Mouse (Mus musculus): ENCODE measurements around the gene Rbm28. TPM values are rescaled to one million over a fixed set of nuclear protein-coding genes. Genes with fewer than 3 reads are reported as not detected.

The Rbm28 gene
- polyA plus RNA-seq, 1 experiment from 2014 or later: 47.6 TPM

- ATAC-seq (ENCODE audit: low FRiP score, low TSS enrichment) (no peak), DNase-seq (no peak)
- H3K4me1 ChIP-seq (ENCODE audit: control insufficient read depth, insufficient read depth, low read length): peaks cover 11% of the 10 kb centered on the region
- no peaks in the 10 kb centered on the region for H3K27me3 ChIP-seq (ENCODE audit: control insufficient read depth, insufficient read depth, low read length)
- no peak overlapping the region for H3K9ac ChIP-seq (replicated peaks; ENCODE audit: low read length)
- no peak overlapping the region for H3K4me2 ChIP-seq (ENCODE audit: low read length)
- WGBS: 96% methylated on average over 10 of the region's 10 CpGs
- H3K36me3 ChIP-seq (ENCODE audit: control insufficient read depth, insufficient read depth, low read length): peaks cover 44% of the 10 kb centered on the region
- H3K27ac ChIP-seq (replicated peaks; ENCODE audit: low read depth, low read length): no peak overlapping the region
- H3K9me3 ChIP-seq (ENCODE audit: control insufficient read depth, low read length): no peaks in the 10 kb centered on the region
- H3K4me3 ChIP-seq (replicated peaks; ENCODE audit: low read depth, low read length): no peak overlapping the region
Observed at GRCm38 (mm10) chr6:29206006-29206405, 41.2 kb upstream of the Rbm28 start.

DNA sequence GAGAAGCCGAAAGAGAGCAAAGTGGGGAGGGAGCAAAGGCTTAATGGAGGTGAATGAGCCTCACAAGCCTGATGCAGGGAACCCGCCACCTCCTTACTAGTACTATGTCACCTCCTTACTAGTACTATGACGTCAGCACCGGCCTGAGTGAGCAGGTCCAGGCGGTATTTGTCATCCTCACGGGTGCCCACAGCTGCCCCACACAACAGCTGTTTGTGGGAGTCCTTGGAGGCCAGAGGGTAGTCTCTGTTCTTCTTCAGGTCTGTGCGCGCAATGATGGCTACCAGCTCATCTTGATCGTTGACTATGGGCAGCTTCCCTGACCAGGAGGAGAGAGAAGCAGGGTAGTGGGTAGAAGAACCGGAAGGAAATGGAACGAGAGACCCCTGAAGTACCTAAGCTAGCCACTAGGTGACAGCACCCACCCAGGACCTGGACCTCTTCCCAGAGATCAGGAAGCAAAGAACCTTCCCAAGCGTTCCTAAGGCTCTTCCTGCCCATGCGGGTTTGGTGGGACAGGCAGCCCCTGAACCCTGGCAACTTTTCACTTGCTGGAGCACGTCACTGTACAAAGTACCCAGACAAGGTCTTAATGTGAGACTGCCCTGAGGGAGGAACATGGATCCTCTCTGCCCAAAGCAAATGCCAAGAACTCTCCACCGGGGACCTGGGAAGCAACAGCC is 40.3 kb upstream of the Rbm28 start:
- ATAC-seq (ENCODE audit: low FRiP score, low TSS enrichment) (peak; percentile 46; the same call in 1 of the 2 replicates), DNase-seq (peak; percentile 83)
- Histone ChIP-seq H3K36me3 (ENCODE audit: control insufficient read depth, insufficient read depth, low read length) (peaks cover 44% of the 10 kb centered on the region), H3K4me1 (ENCODE audit: control insufficient read depth, insufficient read depth, low read length) (0 out of 2 replicates have a peak, but pooled peaks cover 3% of the 10 kb centered on the region), H3K27ac (replicated peaks; ENCODE audit: low read depth, low read length) (no peak overlapping the region), H3K9ac (replicated peaks; ENCODE audit: low read length) (no peak overlapping the region), H3K27me3 (ENCODE audit: control insufficient read depth, insufficient read depth, low read length) (no peaks in the 10 kb centered on the region), H3K4me2 (ENCODE audit: low read length) (no peak overlapping the region), H3K4me3 (replicated peaks; ENCODE audit: low read depth, low read length) (no peak overlapping the region), H3K9me3 (ENCODE audit: control insufficient read depth, low read length) (no peaks in the 10 kb centered on the region)
- 59% methylated on average over 15 of the region's 15 CpGs for WGBS

GRCm38 (mm10) chr6:29203861-29204585 is 39.2 kb upstream of the Rbm28 start:
- no peak for DNase-seq
- 85% methylated on average over 6 of the region's 6 CpGs for WGBS
- peaks cover 44% of the 10 kb centered on the region for H3K36me3 ChIP-seq (ENCODE audit: control insufficient read depth, insufficient read depth, low read length)

DNA sequence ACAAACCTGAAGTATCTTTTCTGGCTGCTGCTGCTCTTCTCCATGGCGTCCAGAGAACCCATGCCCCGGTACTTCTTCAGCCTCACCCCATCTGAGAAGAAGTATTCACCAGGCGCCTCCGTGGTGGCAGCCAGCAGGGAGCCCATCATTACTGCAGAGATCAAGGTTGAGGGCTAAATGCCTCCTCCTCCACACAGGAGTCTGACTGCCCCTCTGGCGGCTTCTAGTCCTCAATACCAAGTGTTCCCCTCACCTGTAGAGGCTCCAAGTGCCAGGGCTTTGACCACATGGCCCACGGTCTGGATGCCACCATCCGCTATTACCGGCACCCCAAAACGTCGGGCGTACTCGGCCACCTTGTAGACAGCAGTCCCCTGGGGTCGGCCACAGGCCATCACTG is 38.3 kb upstream of the Rbm28 start:
- ATAC-seq (ENCODE audit: low FRiP score, low TSS enrichment) (no peak), DNase-seq (no peak)
- H3K9me3 ChIP-seq (ENCODE audit: control insufficient read depth, low read length): no peaks in the 10 kb centered on the region
- no peak overlapping the region for H3K4me2 ChIP-seq (ENCODE audit: low read length)
- H3K36me3 ChIP-seq (ENCODE audit: control insufficient read depth, insufficient read depth, low read length): peaks cover 44% of the 10 kb centered on the region
- no peaks in the 10 kb centered on the region for H3K27me3 ChIP-seq (ENCODE audit: control insufficient read depth, insufficient read depth, low read length)
- 89% methylated on average over 13 of the region's 13 CpGs for WGBS
- no peak overlapping the region for H3K9ac ChIP-seq (replicated peaks; ENCODE audit: low read length)
- H3K27ac ChIP-seq (replicated peaks; ENCODE audit: low read depth, low read length): no peak overlapping the region
- no peak overlapping the region for H3K4me3 ChIP-seq (replicated peaks; ENCODE audit: low read depth, low read length)
- H3K4me1 ChIP-seq (ENCODE audit: control insufficient read depth, insufficient read depth, low read length): peaks cover 7% of the 10 kb centered on the region

More at GRCm38 (mm10) chr6:29203861-29204585, 39.2 kb upstream of the Rbm28 start:
- no peak for ATAC-seq (ENCODE audit: low FRiP score, low TSS enrichment)
- Histone ChIP-seq H3K4me2 (ENCODE audit: low read length) (no peak overlapping the region), H3K27me3 (ENCODE audit: control insufficient read depth, insufficient read depth, low read length) (no peaks in the 10 kb centered on the region), H3K9me3 (ENCODE audit: control insufficient read depth, low read length) (no peaks in the 10 kb centered on the region), H3K9ac (replicated peaks; ENCODE audit: low read length) (no peak overlapping the region), H3K4me3 (replicated peaks; ENCODE audit: low read depth, low read length) (no peak overlapping the region), H3K27ac (replicated peaks; ENCODE audit: low read depth, low read length) (no peak overlapping the region), H3K4me1 (ENCODE audit: control insufficient read depth, insufficient read depth, low read length) (no peaks in the 10 kb centered on the region)

GRCm38 (mm10) chr6:29201988-29202387 is 37.2 kb upstream of the Rbm28 start:
- no peak overlapping the region for H3K4me2 ChIP-seq (ENCODE audit: low read length)
- H3K4me3 ChIP-seq (replicated peaks; ENCODE audit: low read depth, low read length): no peak overlapping the region
- peaks cover 9% of the 10 kb centered on the region for H3K4me1 ChIP-seq (ENCODE audit: control insufficient read depth, insufficient read depth, low read length)
- ATAC-seq (ENCODE audit: low FRiP score, low TSS enrichment) (no peak), DNase-seq (no peak)
- no peaks in the 10 kb centered on the region for H3K27me3 ChIP-seq (ENCODE audit: control insufficient read depth, insufficient read depth, low read length)
- H3K36me3 ChIP-seq (ENCODE audit: control insufficient read depth, insufficient read depth, low read length): peaks cover 44% of the 10 kb centered on the region
- no peaks in the 10 kb centered on the region for H3K9me3 ChIP-seq (ENCODE audit: control insufficient read depth, low read length)
- WGBS: 90% methylated on average over 8 of the region's 8 CpGs
- no peak overlapping the region for H3K9ac ChIP-seq (replicated peaks; ENCODE audit: low read length)
- H3K27ac ChIP-seq (replicated peaks; ENCODE audit: low read depth, low read length): no peak overlapping the region

GRCm38 (mm10) chr6:29201341-29201740 is 36.5 kb upstream of the Rbm28 start:
- Histone ChIP-seq H3K27me3 (ENCODE audit: control insufficient read depth, insufficient read depth, low read length) (no peaks in the 10 kb centered on the region), H3K9ac (replicated peaks; ENCODE audit: low read length) (no peak overlapping the region), H3K9me3 (ENCODE audit: control insufficient read depth, low read length) (no peaks in the 10 kb centered on the region), H3K4me2 (ENCODE audit: low read length) (no peak overlapping the region), H3K36me3 (ENCODE audit: control insufficient read depth, insufficient read depth, low read length) (peaks cover 38% of the 10 kb centered on the region), H3K27ac (replicated peaks; ENCODE audit: low read depth, low read length) (no peak overlapping the region), H3K4me1 (ENCODE audit: control insufficient read depth, insufficient read depth, low read length) (peaks cover 9% of the 10 kb centered on the region), H3K4me3 (replicated peaks; ENCODE audit: low read depth, low read length) (no peak overlapping the region)
- no peak for ATAC-seq (ENCODE audit: low FRiP score, low TSS enrichment)
- DNase-seq: no peak
- WGBS: 91% methylated on average over 5 of the region's 5 CpGs

- H3K27me3 ChIP-seq (ENCODE audit: control insufficient read depth, insufficient read depth, low read length): no peaks in the 10 kb centered on the region
- no peaks in the 10 kb centered on the region for H3K9me3 ChIP-seq (ENCODE audit: control insufficient read depth, low read length)
- ATAC-seq (ENCODE audit: low FRiP score, low TSS enrichment) (no peak), DNase-seq (no peak)
- H3K4me2 ChIP-seq (ENCODE audit: low read length): no peak overlapping the region
- 69% methylated on average over 3 of the region's 3 CpGs for WGBS
- H3K36me3 ChIP-seq (ENCODE audit: control insufficient read depth, insufficient read depth, low read length): peaks cover 31% of the 10 kb centered on the region
- H3K4me3 ChIP-seq (replicated peaks; ENCODE audit: low read depth, low read length): no peak overlapping the region
- peaks cover 9% of the 10 kb centered on the region for H3K4me1 ChIP-seq (ENCODE audit: control insufficient read depth, insufficient read depth, low read length)
- H3K27ac ChIP-seq (replicated peaks; ENCODE audit: low read depth, low read length): no peak overlapping the region
- H3K9ac ChIP-seq (replicated peaks; ENCODE audit: low read length): no peak overlapping the region
Observed at GRCm38 (mm10) chr6:29200496-29200895, 35.7 kb upstream of the Rbm28 start.

DNA sequence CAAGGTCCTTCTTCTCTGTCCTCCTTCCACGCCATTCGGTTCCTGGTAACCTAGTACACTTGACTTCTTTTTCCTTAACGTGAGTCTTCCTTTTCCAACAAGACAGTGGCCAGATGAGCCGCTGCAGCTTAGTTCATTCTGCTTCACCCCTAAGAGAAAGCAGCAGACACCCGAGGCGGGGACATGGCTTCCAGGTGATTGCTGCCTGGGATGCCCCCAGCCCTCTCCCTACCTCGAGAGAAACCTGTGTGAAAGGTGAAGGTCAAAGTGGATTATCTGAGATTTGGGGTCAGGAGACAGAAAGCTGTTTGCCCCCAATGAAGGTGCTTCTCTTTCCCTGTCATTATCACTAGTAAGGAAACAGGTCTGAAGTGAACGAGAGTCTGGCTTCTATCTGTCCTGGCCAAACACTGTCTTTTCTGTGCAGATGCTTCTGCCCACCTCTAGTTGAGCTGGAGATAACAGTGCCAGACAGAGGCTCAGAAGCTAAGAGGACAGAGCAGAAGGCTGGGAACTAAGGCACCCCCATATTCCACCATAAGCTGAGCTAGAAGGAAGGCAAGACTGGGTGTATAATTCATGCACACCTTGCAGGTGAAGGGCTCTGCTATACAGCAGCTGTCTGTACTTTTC is 34.5 kb upstream of the Rbm28 start:
- H3K36me3 ChIP-seq (ENCODE audit: control insufficient read depth, insufficient read depth, low read length): peaks cover 25% of the 10 kb centered on the region
- H3K27me3 ChIP-seq (ENCODE audit: control insufficient read depth, insufficient read depth, low read length): no peaks in the 10 kb centered on the region
- H3K9ac ChIP-seq (replicated peaks; ENCODE audit: low read length): peak overlapping the region; percentile 37; the same call in 1 of the 2 replicates
- no peak overlapping the region for H3K27ac ChIP-seq (replicated peaks; ENCODE audit: low read depth, low read length)
- H3K4me1 ChIP-seq (ENCODE audit: control insufficient read depth, insufficient read depth, low read length): peaks cover 9% of the 10 kb centered on the region
- H3K4me2 ChIP-seq (ENCODE audit: low read length): peak overlapping the region; percentile 63
- no peaks in the 10 kb centered on the region for H3K9me3 ChIP-seq (ENCODE audit: control insufficient read depth, low read length)
- ATAC-seq (ENCODE audit: low FRiP score, low TSS enrichment): no peak
- no peak for DNase-seq
- H3K4me3 ChIP-seq (replicated peaks; ENCODE audit: low read depth, low read length): peak overlapping the region; percentile 31; the same call in 1 of the 2 replicates
- 40% methylated on average over 8 of the region's 8 CpGs for WGBS
